Mouse (Mus musculus): ENCODE results near the gene Rdm1.
"Not testable (repeated sequence)": the region's sequence is repeated elsewhere in the genome, so short reads cannot be mapped to it uniquely, and the experiment has no call there.

Gene Rdm1

GRCm38 (mm10) chr11:101616948-101617767, 9.8 kb upstream of the Rdm1 start:
- DNase-seq: no peak

DNA sequence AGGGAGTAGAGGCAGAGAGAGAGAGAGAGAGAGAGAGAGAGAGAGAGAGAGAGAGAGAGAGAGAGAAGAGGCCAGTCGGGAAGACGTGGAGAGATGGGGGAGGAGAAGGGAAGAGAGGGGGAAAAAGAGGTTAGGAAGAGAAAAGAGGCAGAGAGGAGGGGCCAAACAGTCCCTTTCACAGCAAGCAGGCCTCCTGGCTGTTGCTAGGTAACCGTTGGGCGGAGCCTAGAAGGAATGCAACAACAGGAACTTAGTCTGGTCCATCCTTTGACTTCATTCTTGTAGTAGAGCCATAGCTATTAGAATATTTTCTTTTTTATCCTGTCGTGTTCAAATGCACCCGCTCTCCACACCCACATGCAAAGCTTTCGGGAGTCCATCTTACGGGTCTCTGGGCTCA, 9.1 kb upstream of the Rdm1 start:
- DNase-seq: no peak

DNA sequence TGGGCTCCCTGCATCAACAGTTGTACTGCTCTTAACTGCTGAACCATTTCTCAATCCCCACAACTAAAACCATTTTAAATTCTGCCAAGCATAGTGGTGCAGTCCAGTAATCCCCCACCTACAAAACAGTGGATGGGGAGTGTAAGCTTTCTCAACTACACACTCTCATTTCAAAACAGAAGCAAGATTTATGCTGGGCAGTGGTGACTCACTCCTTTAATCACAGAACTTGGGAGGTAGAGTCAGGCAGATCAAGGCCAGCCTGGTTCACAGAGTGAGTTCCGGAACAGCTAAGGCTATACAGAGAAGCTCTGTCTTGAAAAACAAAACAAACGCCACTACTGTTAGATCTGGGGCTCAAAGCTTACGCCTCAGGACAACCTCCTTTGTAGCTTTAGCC, 8.4 kb upstream of the Rdm1 start:
- DNase-seq: no peak

- not testable (repeated sequence) for DNase-seq
Measured at GRCm38 (mm10) chr11:101620022-101620655, 6.9 kb upstream of the Rdm1 start.

DNA sequence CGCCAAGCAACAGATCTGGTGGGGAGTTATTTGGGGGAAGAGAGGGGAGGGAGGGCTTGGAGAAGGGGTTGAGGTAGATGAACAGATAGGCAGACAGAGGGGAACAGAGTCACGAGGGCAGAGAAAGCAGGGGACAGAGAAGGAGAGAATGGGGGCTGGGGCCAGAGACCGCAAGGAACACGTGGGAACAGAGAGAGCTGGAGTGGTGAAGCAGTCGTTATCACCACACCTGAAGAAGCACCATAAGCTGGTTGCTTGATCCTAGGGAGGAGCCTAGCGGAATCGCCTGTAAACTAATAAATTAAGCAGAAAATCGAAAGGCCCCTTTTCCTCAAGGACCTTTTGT, 373 bp upstream of the Rdm1 start:
- no peak for DNase-seq

DNA sequence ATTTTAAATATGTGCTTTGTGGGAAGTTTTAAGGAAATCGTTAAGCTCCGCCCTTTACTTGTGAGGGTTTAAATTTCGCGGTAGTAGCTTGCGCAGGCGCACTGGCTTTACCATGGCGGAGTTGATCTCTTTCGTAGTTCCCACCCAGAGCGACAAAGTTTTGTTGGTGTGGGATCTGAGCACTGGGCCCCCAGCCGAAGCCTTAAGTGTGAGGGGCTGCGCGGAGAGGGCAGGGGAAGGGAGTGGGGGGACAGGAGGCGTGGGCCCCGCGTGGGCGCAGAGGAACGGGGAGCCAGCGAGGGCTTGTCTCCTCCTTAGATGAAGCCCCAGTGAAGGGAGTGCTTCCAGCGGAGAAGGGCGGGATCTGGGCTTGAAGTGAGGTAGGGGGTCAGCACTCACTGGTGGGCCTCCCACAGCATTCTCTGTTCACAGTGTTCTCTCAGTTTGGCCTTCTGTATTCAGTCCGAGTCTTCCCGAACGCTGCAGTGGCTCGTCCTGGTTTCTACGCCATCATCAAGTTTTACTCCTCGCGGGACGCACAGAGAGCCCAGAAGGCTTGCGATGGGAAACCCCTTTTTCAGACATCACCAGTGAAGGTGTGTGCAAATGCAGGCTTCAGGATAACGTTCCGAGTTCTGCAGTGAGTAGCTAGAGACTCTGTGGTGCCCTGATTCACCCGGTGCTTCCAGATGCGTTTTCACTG, 1.0 kb downstream of the Rdm1 start:
- DNase-seq: peak; percentile 88

- not testable (repeated sequence) for DNase-seq
Measured at GRCm38 (mm10) chr11:101628733-101629417, 1.9 kb downstream of the Rdm1 start.

DNA sequence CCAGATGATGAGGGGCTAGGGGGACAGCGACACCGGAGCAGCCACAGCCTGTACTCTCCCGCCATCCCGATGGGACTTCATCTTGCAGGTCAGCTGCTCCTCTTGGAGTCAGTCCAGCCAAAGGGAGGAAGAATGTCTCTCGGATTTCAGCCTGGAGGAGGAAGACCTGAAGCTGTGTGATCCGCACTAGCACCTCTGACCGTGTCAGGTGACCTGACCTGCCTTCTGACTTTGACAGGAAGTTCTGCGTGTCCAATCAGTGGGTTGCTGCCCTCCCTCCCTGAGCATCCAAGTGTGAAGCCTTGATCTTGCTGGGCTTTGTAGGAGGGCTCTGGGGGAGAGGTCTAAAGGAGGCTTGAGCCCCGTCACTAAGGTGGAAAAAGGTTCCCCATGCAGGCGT, 8.7 kb downstream of the Rdm1 start:
- peak; percentile 76 for DNase-seq

DNA sequence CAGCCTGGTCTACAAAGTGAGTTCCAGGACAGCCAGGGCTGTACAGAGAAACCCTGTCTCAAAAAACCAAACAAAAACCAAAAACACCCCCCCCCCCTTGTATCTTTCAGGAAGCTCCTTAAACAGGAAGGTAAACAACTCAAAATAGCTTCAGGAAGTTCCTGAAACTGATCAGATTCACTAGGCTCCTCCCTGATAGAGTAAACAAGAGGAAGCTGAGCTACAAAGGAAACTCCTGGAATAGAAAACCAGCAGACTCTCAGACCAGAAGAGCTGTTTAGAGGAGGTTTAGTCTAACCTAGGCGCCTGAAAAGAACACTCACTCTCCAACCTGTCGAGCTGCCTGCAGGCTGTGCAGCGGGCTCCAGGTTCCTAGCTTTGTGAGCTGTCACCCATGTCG, 12.8 kb downstream of the Rdm1 start:
- no peak for DNase-seq

GRCm38 (mm10) chr11:101640857-101641709, 14.1 kb downstream of the Rdm1 start:
- DNase-seq: peak; percentile 81

DNA sequence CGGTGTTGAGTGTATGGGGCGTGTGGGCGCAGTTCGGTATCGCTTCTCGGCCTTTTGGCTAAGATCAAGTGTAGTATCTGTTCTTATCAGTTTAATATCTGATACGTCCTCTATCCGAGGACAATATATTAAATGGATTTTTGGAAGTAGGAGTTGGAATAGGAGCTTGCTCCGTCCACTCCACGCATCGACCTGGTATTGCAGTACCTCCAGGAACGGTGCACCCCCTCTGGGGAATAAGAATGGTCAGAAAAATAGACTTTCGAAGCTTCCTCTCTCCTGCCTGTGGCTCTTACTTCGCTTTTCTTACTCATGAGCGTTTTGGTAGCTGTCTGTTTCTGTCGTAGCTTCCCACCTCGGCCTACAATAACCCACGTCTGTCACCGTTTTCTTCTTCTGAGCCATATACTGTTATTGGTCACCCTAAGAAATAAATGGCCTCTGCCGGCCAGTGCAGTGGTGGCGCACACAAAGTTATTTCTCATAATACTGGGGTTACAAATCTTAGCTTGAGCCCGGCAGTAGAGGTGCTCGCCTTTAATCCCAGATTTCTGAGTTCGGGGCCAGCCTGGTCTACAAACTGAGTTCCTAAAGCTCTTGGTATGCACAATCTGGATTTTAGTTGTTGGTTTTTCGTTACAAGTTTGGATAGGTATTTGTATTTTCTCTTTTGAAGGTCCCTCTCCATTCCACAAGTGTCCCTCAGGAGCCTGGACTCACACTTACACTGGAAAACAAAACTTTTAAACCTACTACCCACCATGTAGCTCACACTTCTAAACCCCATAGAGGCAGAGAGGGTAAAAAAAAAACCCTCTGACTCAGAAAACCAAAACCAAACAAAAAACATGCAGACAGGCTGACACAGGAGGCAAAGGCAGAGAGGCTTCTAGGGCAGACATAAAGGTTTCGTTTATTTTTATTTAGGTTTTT, 15.0 kb downstream of the Rdm1 start:
- peak; percentile 42 for DNase-seq

DNA sequence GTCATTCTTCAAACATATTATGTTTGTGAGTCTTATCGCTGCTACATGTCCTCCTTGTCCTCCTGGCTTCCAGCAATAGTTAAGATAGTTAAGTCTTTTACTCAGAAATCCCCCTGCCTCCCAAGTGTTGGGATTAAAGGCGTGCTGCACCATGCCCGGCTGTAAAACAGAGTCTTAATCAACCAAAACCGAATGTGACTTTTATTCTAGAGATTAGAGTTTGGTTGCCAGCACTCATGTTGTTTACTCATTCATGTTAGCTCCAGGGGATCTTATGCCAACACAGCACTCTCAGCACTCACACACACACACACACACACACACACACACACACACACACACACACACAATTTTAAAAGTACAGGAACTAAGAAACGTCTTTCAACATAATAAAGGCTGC, 15.9 kb downstream of the Rdm1 start:
- DNase-seq: no peak

DNA sequence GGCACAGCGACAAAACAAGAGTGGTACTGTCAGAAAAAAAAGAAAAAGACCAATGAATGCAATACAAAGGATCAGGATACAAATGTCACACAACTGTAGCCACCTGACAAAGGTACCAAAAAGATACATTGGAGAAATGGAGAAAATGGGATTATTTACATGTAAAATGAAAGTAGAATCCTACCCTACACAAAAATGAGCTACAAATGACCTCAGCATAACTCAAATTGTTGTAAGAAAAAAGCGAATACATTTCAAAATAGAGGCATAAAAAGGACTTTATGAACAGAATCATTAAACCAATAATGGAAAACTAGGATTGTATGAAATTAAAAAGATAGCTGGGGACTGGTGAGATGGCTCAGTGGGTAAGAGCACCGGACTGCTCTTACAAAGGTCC, 17.6 kb downstream of the Rdm1 start:
- no peak for DNase-seq

DNA sequence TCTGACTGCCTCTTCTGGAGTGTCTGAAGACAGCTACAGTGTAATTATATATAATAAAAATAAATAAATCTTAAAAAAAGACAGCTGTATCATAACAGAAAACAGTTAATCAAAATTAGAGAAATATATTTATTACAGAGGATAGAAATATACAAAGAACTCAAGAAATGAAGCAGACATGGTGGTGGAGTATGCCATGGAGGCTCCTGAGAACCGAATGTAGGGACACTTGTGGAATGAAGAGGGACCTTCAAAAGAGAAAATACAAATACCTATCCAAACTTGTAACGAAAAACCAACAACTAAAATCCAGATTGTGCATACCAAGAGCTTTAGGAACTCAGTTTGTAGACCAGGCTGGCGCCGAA, 18.0 kb downstream of the Rdm1 start:
- DNase-seq: not testable (repeated sequence)

DNA sequence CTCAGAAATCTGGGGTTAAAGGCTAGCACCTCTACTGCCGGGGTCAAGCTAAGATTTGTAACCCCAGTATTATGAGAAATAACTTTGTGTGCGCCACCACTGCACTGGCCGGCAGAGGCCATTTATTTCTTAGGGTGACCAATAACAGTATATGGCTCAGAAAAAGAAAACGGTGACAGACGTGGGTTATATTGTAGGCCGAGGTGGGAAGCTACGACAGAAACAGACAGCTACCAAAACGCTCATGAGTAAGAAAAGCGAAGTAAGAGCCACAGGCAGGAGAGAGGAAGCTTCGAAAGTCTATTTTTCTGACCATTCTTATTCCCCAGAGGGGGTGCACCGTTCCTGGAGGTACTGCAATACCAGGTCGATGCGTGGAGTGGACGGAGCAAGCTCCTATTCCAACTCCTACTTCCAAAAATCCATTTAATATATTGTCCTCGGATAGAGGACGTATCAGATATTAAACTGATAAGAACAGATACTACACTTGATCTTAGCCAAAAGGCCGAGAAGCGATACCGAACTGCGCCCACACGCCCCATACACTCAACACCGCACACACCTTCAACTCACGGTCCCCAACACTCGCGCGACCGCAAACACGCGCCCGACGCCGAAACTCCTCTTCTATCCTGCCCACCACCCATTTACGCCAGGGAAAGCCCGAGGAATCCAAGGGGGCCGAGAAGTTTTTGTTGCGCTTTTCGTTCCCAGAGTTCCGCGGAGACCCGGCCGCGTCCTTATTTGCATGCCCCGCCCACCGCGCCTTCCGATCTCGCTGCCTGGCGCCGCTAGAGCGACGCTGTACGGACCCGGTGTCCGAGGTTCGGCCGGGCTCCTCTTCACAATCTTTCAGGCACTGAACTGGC, 18.7 kb downstream of the Rdm1 start:
- DNase-seq: peak; percentile 68

GRCm38 (mm10) chr11:101646283-101646794, 19.3 kb downstream of the Rdm1 start:
- not testable (repeated sequence) for DNase-seq

DNA sequence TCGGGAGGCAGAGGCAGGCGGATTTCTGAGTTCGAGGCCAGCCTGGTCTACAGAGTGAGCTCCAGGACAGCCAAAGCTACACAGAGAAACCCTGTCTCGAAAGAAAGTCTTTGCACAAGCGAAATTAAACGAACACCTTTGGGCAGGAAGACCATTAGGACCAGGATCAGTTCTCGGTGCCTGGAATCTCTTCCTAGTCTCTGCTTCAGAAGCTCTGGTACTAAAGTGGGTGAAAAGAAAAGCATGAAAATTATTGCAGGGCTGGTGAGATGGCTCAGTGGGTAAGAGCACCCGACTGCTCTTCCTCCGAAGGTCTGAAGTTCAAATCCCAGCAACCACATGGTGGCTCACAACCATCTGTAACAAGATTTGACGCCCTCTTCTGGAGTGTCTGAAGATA, 20.1 kb downstream of the Rdm1 start:
- DNase-seq: not testable (repeated sequence)

GRCm38 (mm10) chr11:101656356-101656755, 29.4 kb downstream of the Rdm1 start:
- no peak for DNase-seq

DNA sequence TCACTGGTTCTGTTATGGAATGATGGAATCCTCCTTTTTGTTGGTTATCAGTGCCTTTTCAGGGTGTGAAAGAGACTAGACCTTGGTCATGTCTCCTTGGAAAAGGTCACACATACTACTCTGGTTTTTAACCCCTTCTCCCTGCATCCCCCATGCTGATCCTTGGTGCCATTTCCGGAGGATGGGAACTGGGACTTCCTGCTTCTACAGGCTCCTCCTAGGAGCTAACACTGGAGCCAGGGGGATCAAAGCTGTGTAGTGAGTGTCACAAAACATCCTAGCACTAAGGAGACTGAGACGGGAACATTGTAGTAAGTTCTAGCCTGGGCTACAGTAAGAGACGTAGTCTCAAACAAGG, 30.5 kb downstream of the Rdm1 start:
- no peak for DNase-seq

Data from kidney, adult 9 months (tissue).